Mouse (Mus musculus) MEL (cell line): ENCODE results near the gene Lyar. TPM values are rescaled to one million over a fixed set of nuclear protein-coding genes. Genes with fewer than 3 reads are reported as not detected.

Experiments used
- DNase-seq: peaks from one replicate; pipeline ENCODE4 v3.0.0; 2011; ENCODE audit warnings: low read depth, low spot score
- H3K27ac ChIP-seq: 2 replicates; pipeline ENCODE4 v1.5.1; 2012; ENCODE audit warnings: low read depth, mild to moderate bottlenecking, control low read depth, low read length, moderate library complexity; ENCODE audit not compliant: control insufficient read depth
- H3K27me3 ChIP-seq, 2 experiments: fragments of 150-350 bp in 1 of 2; sonication (generic) in 1 of 2; 2 replicates each; pipeline ENCODE4 v1.6.1; 2012; ENCODE audit warnings: low read length in 2 of 2, mild to moderate bottlenecking in 2 of 2, improper control_type of control experiment in 1 of 2, moderate library complexity in 1 of 2; ENCODE audit not compliant: insufficient read depth in 2 of 2, control insufficient read depth in 1 of 2
- H3K36me3 ChIP-seq, 2 experiments: 2 replicates each; pipeline ENCODE4 v1.6.1; 2012 to 2014; ENCODE audit warnings: low read length in 2 of 2, improper control_type of control experiment in 1 of 2, inconsistent platforms in 1 of 2, mild to moderate bottlenecking in 1 of 2; ENCODE audit not compliant: insufficient read depth in 2 of 2, control insufficient read depth in 1 of 2
- H3K4me1 ChIP-seq, 2 experiments: fragments of 150-350 bp in 1 of 2; sonication (generic) in 1 of 2; 2 replicates each; pipeline ENCODE4 v1.6.1; 2012; ENCODE audit warnings: low read length in 2 of 2, improper control_type of control experiment in 1 of 2, mild to moderate bottlenecking in 1 of 2; ENCODE audit not compliant: insufficient read depth in 2 of 2, control insufficient read depth in 1 of 2
- H3K4me3 ChIP-seq, 2 experiments: fragments of 150-350 bp in 1 of 2; sonication (generic) in 1 of 2; 2 replicates each; pipeline ENCODE4 v1.5.1; 2012; ENCODE audit warnings: low read depth in 2 of 2, low read length in 2 of 2, mild to moderate bottlenecking in 2 of 2, moderate library complexity in 2 of 2, control low read depth in 1 of 2, improper control_type of control experiment in 1 of 2; ENCODE audit not compliant: control insufficient read depth in 1 of 2, insufficient read depth in 1 of 2
- H3K79me2 ChIP-seq: 2 replicates; pipeline ENCODE4 v1.6.1; 2012; ENCODE audit warnings: mild to moderate bottlenecking, low read length, moderate library complexity; ENCODE audit not compliant: control insufficient read depth, poor library complexity, insufficient read depth
- H3K9ac ChIP-seq: 2 replicates; pipeline ENCODE4 v1.6.1; 2012; ENCODE audit warnings: low read depth, mild to moderate bottlenecking, control low read depth, low read length, moderate library complexity; ENCODE audit not compliant: control insufficient read depth, poor library complexity, severe bottlenecking
- H3K9me3 ChIP-seq: fragments of 150-350 bp; sonication (generic); replicated peaks from 2 replicates; pipeline ENCODE4 v1.6.1; 2012; ENCODE audit warnings: mild to moderate bottlenecking, low read length, improper control_type of control experiment, moderate library complexity; ENCODE audit not compliant: insufficient read depth
- BHLHE40 ChIP-seq: IDR thresholded peaks from 2 replicates; pipeline ENCODE4 v1.6.1; 2012; ENCODE audit warnings: low read depth, mild to moderate bottlenecking, inconsistent platforms, low read length, improper control_type of control experiment, borderline replicate concordance
- CHD1 ChIP-seq: IDR thresholded peaks from 2 replicates; pipeline ENCODE4 v1.6.1; 2012; ENCODE audit warnings: low read depth, mild to moderate bottlenecking, inconsistent platforms, low read length, improper control_type of control experiment
- CTCF ChIP-seq, 3 experiments: IDR thresholded peaks in 2 of 3; conservative IDR thresholded peaks in 1 of 3; 2 replicates each; pipeline ENCODE4 v1.5.1; 2011 to 2012; ENCODE audit warnings: low read length in 3 of 3, low read depth in 2 of 3, mild to moderate bottlenecking in 2 of 3, improper control_type of control experiment in 1 of 3, inconsistent platforms in 1 of 3, mixed read lengths in 1 of 3, moderate library complexity in 1 of 3; ENCODE audit not compliant: control insufficient read depth in 1 of 3, insufficient read depth in 1 of 3, poor library complexity in 1 of 3, severe bottlenecking in 1 of 3
- E2F4 ChIP-seq: IDR thresholded peaks from 2 replicates; pipeline ENCODE4 v1.6.1; 2011; ENCODE audit warnings: low read depth, low read length, improper control_type of control experiment, borderline replicate concordance
- ELF1 ChIP-seq: IDR thresholded peaks from 2 replicates; pipeline ENCODE4 v1.6.1; 2014; ENCODE audit warnings: low read depth, mild to moderate bottlenecking, inconsistent platforms, low read length, improper control_type of control experiment, moderate library complexity
- ETS1 ChIP-seq: IDR thresholded peaks from 2 replicates; pipeline ENCODE4 v1.6.1; 2012; ENCODE audit warnings: low read depth, mild to moderate bottlenecking, inconsistent platforms, low read length, improper control_type of control experiment, moderate library complexity
- HCFC1 ChIP-seq: IDR thresholded peaks from 2 replicates; pipeline ENCODE4 v1.6.1; 2012; ENCODE audit warnings: low read depth, mild to moderate bottlenecking, inconsistent platforms, low read length, improper control_type of control experiment, moderate library complexity
- KAT2A ChIP-seq: conservative IDR thresholded peaks from 2 replicates; pipeline ENCODE4 v1.6.1; 2012; ENCODE audit warnings: low read depth, low read length, improper control_type of control experiment, inconsistent platforms
- MAFK ChIP-seq: IDR thresholded peaks from 2 replicates; pipeline ENCODE4 v1.6.1; 2011; ENCODE audit warnings: low read depth, mild to moderate bottlenecking, low read length, improper control_type of control experiment, borderline replicate concordance
- MAX ChIP-seq: IDR thresholded peaks from 2 replicates; pipeline ENCODE4 v1.6.1; 2011; ENCODE audit warnings: low read length, improper control_type of control experiment
- MAZ ChIP-seq: IDR thresholded peaks from 2 replicates; pipeline ENCODE4 v1.6.1; 2012; ENCODE audit warnings: low read depth, mild to moderate bottlenecking, inconsistent platforms, low read length, improper control_type of control experiment
- MXI1 ChIP-seq: IDR thresholded peaks from 2 replicates; pipeline ENCODE4 v1.6.1; 2011; ENCODE audit warnings: mild to moderate bottlenecking, low read depth, low read length, improper control_type of control experiment
- MYC ChIP-seq: IDR thresholded peaks from 2 replicates; pipeline ENCODE4 v1.6.1; 2011; ENCODE audit warnings: low read depth, mild to moderate bottlenecking, low read length, improper control_type of control experiment, moderate library complexity
- POLR2A ChIP-seq, 2 experiments: IDR thresholded peaks; 2 replicates each; pipeline ENCODE4 v1.6.1; 2011 to 2012; ENCODE audit warnings: low read length in 2 of 2, mild to moderate bottlenecking in 2 of 2, control low read depth in 1 of 2, improper control_type of control experiment in 1 of 2, low read depth in 1 of 2, moderate library complexity in 1 of 2; ENCODE audit not compliant: control insufficient read depth in 1 of 2, insufficient read depth in 1 of 2, poor library complexity in 1 of 2
- RAD21 ChIP-seq: IDR thresholded peaks from 2 replicates; pipeline ENCODE4 v1.6.1; 2011; ENCODE audit warnings: mild to moderate bottlenecking, low read depth, low read length, improper control_type of control experiment
- RCOR1 ChIP-seq: IDR thresholded peaks from 2 replicates; pipeline ENCODE4 v1.6.1; 2012; ENCODE audit warnings: low read depth, mild to moderate bottlenecking, inconsistent platforms, low read length, improper control_type of control experiment
- SIN3A ChIP-seq: IDR thresholded peaks from 2 replicates; pipeline ENCODE4 v1.6.1; 2012; ENCODE audit warnings: low read length, improper control_type of control experiment, inconsistent platforms
- SMC3 ChIP-seq: IDR thresholded peaks from 2 replicates; pipeline ENCODE4 v1.6.1; 2011; ENCODE audit warnings: low read depth, low read length, improper control_type of control experiment
- USF2 ChIP-seq, 2 experiments: IDR thresholded peaks; 2 replicates each; pipeline ENCODE4 v1.6.1; 2011 to 2012; ENCODE audit warnings: improper control_type of control experiment in 2 of 2, low read length in 2 of 2, borderline replicate concordance in 1 of 2, inconsistent platforms in 1 of 2, low read depth in 1 of 2, mild to moderate bottlenecking in 1 of 2; ENCODE audit not compliant: insufficient read depth in 1 of 2
- ZC3H11A ChIP-seq: IDR thresholded peaks from 2 replicates; pipeline ENCODE4 v1.6.1; 2012; ENCODE audit warnings: low read depth, mild to moderate bottlenecking, inconsistent platforms, low read length, improper control_type of control experiment
- ZKSCAN1 ChIP-seq: IDR thresholded peaks from 2 replicates; pipeline ENCODE4 v1.6.1; 2012; ENCODE audit warnings: low read depth, mild to moderate bottlenecking, inconsistent platforms, low read length, improper control_type of control experiment, moderate library complexity
- polyA plus RNA-seq, 2 experiments: library from polyadenylated mRNA; stranded (reverse) in 1 of 2; unstranded in 1 of 2; fragments of >175 nt in 1 of 2; fragments of >200 nt in 1 of 2; gene quantifications; 2 replicates each; pipeline versions ENCODE4 v1.2.1 to v1.2.4; 2012; ENCODE audit warnings: low replicate concordance in 2 of 2, low read depth in 1 of 2; ENCODE audit not compliant: insufficient read length in 2 of 2, insufficient read depth in 1 of 2, missing spikeins in 1 of 2
- total RNA-seq: library from RNA; depleted of rRNA; stranded (reverse); fragments of 300-350 nt; gene quantifications from 2 replicates; pipeline ENCODE4 v1.2.3, GENCODE M21; 2012

The Lyar gene
- total and polyA plus RNA-seq, 3 experiments = 333 to 678 (median 507) TPM

DNA sequence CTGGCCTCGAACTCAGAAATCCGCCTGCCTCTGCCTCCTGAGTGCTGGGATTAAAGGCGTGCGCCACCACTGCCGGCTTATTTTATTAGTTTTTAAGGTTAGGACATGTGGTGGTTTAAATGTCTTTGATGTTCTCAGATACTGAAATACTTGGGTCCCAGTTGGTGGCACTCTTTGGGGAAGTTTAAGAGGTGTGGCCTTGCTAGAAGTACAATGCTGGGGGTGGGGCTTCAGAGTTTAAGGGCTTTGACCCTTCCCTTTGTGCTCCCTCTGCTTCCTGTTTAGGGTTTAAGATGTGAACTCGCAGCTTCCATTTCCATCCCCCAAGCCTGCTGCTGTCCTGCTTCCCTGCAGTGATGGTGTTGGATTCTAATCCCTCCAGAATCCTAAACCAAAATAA, 21.7 kb downstream of the Lyar start:
- DNase-seq = no peak
- Histone ChIP-seq H3K4me1 (no peaks in the 10 kb centered on the region), H3K9me3 (no peaks in the 10 kb centered on the region), H3K4me3 (no peak overlapping the region), H3K27ac (no peak overlapping the region), H3K36me3 (no peaks in the 10 kb centered on the region), H3K9ac (no peak overlapping the region), H3K79me2 (no peaks in the 10 kb centered on the region), H3K27me3 (peaks cover 2 to 7% of the 10 kb centered on the region in 2 experiments)
- TF ChIP-seq CHD1 (no peak), ELF1 (no peak), E2F4 (no peak), ETS1 (no peak), MAFK (no peak), MAX (no peak), ZKSCAN1 (no peak), ZC3H11A (no peak), BHLHE40 (no peak), MYC (no peak), USF2 (IDR thresholded peaks at IDR 0.05; ENCODE audit: borderline replicate concordance in 1 of 2, insufficient read depth in 1 of 2, low read depth in 1 of 2, low read length in 2 of 2) (no peak)

DNA sequence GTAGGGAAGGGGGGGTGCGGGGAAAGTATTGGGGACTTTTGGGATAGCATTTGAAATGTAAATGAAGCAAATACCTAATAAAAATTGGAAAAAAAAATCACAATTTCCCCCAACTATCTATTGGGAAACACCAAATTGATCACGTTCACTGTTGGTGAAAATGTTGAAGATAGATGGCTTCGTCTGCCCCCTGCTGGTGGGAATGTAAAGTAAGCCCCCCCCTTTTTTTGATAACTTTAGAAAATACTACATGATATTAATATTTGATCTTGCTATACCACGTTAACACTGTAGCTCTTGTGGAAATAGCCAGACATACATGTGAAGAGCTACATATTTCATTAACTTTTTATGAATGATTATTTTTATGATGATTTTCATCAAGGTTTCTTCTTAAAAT, 34.9 kb downstream of the Lyar start:
- Histone ChIP-seq H3K27me3 (no peaks in the 10 kb centered on the region), H3K36me3 (peaks cover 0 to 7% of the 10 kb centered on the region in 2 experiments; a peak in 2 of 4 replicates), H3K4me3 (peak overlapping the region in 1 of 2 experiments; percentile 39; a peak in 2 of 4 replicates), H3K27ac (no peak overlapping the region), H3K79me2 (peaks cover 4% of the 10 kb centered on the region; the same call in 1 of the 2 replicates), H3K9ac (no peak overlapping the region), H3K4me1 (peaks cover 3 to 9% of the 10 kb centered on the region in 2 experiments; a peak in 2 of 4 replicates), H3K9me3 (no peaks in the 10 kb centered on the region)
- peak; percentile 56 for DNase-seq
- no peak for TF ChIP-seq MXI1
- TF ChIP-seq KAT2A = no peak
- peak; percentile 42 to 75 (median 47) for TF ChIP-seq CTCF (IDR thresholded peaks at IDR 0.05 in 2 of 3, conservative IDR thresholded peaks at IDR 0.05 in 1 of 3; ENCODE audit: control insufficient read depth in 1 of 3, insufficient read depth in 1 of 3, low read depth in 2 of 3, low read length in 3 of 3, poor library complexity in 1 of 3, severe bottlenecking in 1 of 3)
- peak; percentile 79; the same call in 1 of the 2 replicates for TF ChIP-seq MAZ
- no peak for TF ChIP-seq RCOR1
- TF ChIP-seq RAD21 = peak; percentile 46
- no peak for TF ChIP-seq HCFC1
- TF ChIP-seq SIN3A = 0 out of 2 replicates have a peak, but pooled peaks have one; percentile 34
- no peak for TF ChIP-seq POLR2A (IDR thresholded peaks at IDR 0.05; ENCODE audit: control insufficient read depth in 1 of 2, insufficient read depth in 1 of 2, low read depth in 1 of 2, low read length in 2 of 2, poor library complexity in 1 of 2)
- TF ChIP-seq SMC3 = 0 out of 2 replicates have a peak, but pooled peaks have one; percentile 13
- TF ChIP-seq BHLHE40 = peak; percentile 27; the same call in 1 of the 2 replicates
